Mouse (Mus musculus) midbrain, embryonic 11.5 days (tissue): Measurements from ENCODE around the gene Ankrd52. TPM values are rescaled to one million over a fixed set of nuclear protein-coding genes. Genes with fewer than 3 reads are reported as not detected.

Experiments
- ATAC-seq: fragments of 200-750 bp; cut with Nextera tagmentation; 2 replicates; pipeline ENCODE4 v1.8.0; 2017; ENCODE audit warnings: moderate TSS enrichment, moderate library complexity; ENCODE audit not compliant: low FRiP score
- DNase-seq: peaks from one replicate; pipeline ENCODE4 v3.0.0; 2015; ENCODE audit warnings: low spot score; ENCODE audit errors: missing footprints
- H3K27ac ChIP-seq: fragments of 300-500 bp; sonication (generic); 2 replicates; pipeline ENCODE4 v1.5.1; 2014; ENCODE audit warnings: low read depth, low read length
- H3K27me3 ChIP-seq: fragments of 300-500 bp; sonication (generic); 2 replicates; pipeline ENCODE4 v1.6.1; 2014; ENCODE audit warnings: mild to moderate bottlenecking, low read length, moderate library complexity, mixed read lengths; ENCODE audit not compliant: control insufficient read depth, insufficient read depth
- H3K36me3 ChIP-seq: fragments of 300-500 bp; sonication (generic); 2 replicates; pipeline ENCODE4 v1.6.1; 2014; ENCODE audit warnings: mild to moderate bottlenecking, low read length, moderate library complexity, mixed read lengths; ENCODE audit not compliant: control insufficient read depth, insufficient read depth
- H3K4me1 ChIP-seq: fragments of 300-500 bp; sonication (generic); 2 replicates; pipeline ENCODE4 v1.6.1; 2014; ENCODE audit warnings: low read length; ENCODE audit not compliant: control insufficient read depth, insufficient read depth
- H3K4me2 ChIP-seq: fragments of 300-500 bp; sonication (generic); 2 replicates; pipeline ENCODE4 v1.6.1; 2014; ENCODE audit warnings: mild to moderate bottlenecking, moderate library complexity
- H3K4me3 ChIP-seq: fragments of 300-500 bp; sonication (generic); 2 replicates; pipeline ENCODE4 v1.5.1; 2014; ENCODE audit warnings: low read depth, low read length
- H3K9ac ChIP-seq: fragments of 300-500 bp; sonication (generic); 2 replicates; pipeline ENCODE4 v1.6.1; 2014; ENCODE audit warnings: low read length
- H3K9me3 ChIP-seq: fragments of 300-500 bp; sonication (generic); 2 replicates; pipeline ENCODE4 v1.6.1; 2016; ENCODE audit warnings: low read length; ENCODE audit not compliant: control insufficient read depth
- WGBS: fragments of 180-500 bp; shearing (Covaris S2); extraction: QIAGEN DNeasy Blood & Tissue Kit; methylation state at CpG from one replicate; pipeline ENCODE4 v1.1.7; 2014; 5-methylcytosine and 5-hydroxymethylcytosine counted together
- polyA plus RNA-seq: library from polyadenylated mRNA; unstranded; fragments of >200 nt; fragmentation: Nextera tagmentation; extraction: Ambion mirVana; gene quantifications from 2 replicates; pipeline ENCODE4 v1.2.1, GENCODE M21; 2014

The Ankrd52 gene
- polyA plus RNA-seq, 1 experiment from 2014 or later, result 8.6 TPM

GRCm38 (mm10) chr10:128338948-128339347, 38.0 kb upstream of the Ankrd52 start:
- no peaks in the 10 kb centered on the region for H3K9me3 ChIP-seq
- no peaks in the 10 kb centered on the region for H3K36me3 ChIP-seq
- H3K4me2 ChIP-seq, result peak overlapping the region; percentile 91
- peak overlapping the region; percentile 98; the same call in 1 of the 2 replicates for H3K4me3 ChIP-seq
- DNase-seq (no peak), ATAC-seq (no peak)
- H3K27me3 ChIP-seq, result no peaks in the 10 kb centered on the region
- H3K9ac ChIP-seq, result peak overlapping the region; percentile 94; the same call in 1 of the 2 replicates
- WGBS, result 73% methylated on average over 2 of the region's 2 CpGs
- H3K4me1 ChIP-seq, result peaks cover 14% of the 10 kb centered on the region
- H3K27ac ChIP-seq, result no peak overlapping the region

DNA sequence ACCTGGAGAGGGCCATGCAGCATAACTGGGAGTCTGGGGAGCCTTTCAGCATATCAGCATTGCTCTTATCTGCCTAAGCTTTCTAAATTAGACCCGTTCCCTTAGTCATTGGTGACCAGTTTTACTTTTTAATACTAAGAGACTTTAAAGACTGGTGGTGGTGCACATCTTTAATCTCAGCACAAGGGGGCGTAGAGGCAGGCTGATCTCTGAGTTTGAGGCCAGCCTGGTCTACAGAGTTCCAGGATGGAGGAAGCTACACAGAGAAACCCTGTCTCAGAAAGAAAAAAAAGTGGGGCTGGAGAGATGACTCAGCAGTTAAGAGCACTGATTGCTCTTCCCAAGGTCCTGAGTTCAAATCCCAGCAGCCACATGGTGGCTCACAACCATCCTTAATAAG, 36.7 kb upstream of the Ankrd52 start:
- Histone ChIP-seq H3K36me3 (no peaks in the 10 kb centered on the region), H3K9ac (no peak overlapping the region), H3K27ac (no peak overlapping the region), H3K4me2 (no peak overlapping the region), H3K4me3 (no peak overlapping the region), H3K4me1 (peaks cover 14% of the 10 kb centered on the region), H3K9me3 (no peaks in the 10 kb centered on the region), H3K27me3 (no peaks in the 10 kb centered on the region)
- DNase-seq (no peak), ATAC-seq (no peak)
- 86% methylated on average over 2 of the region's 2 CpGs for WGBS

DNA sequence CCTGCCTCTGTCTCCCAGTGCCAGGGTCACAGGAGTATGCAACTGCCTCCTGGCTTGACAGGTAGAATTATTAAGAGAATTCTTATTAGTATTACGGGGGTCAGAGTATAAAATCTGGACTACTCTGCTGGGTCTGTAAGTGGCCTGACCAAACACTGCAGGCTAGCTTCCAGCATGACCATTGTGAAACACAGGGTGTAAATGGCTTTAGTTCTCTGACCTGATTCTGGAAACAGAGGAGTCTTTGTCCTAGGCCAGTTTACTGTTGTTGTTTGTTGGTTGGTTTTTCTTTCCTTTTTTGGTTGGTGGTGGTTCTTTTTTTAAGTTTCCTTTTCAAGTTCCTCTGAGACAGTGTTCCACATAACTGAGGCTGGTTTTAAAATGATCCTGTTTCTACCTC, 33.5 kb upstream of the Ankrd52 start:
- ATAC-seq, result no peak
- H3K27me3 ChIP-seq, result no peaks in the 10 kb centered on the region
- no peak overlapping the region for H3K9ac ChIP-seq
- H3K4me3 ChIP-seq, result no peak overlapping the region
- no peaks in the 10 kb centered on the region for H3K36me3 ChIP-seq
- WGBS, result 95% methylated on average over 1 of the region's 1 CpGs
- peaks cover 7% of the 10 kb centered on the region for H3K4me1 ChIP-seq
- H3K4me2 ChIP-seq, result no peak overlapping the region
- H3K27ac ChIP-seq, result no peak overlapping the region
- no peak for DNase-seq
- H3K9me3 ChIP-seq, result no peaks in the 10 kb centered on the region

DNA sequence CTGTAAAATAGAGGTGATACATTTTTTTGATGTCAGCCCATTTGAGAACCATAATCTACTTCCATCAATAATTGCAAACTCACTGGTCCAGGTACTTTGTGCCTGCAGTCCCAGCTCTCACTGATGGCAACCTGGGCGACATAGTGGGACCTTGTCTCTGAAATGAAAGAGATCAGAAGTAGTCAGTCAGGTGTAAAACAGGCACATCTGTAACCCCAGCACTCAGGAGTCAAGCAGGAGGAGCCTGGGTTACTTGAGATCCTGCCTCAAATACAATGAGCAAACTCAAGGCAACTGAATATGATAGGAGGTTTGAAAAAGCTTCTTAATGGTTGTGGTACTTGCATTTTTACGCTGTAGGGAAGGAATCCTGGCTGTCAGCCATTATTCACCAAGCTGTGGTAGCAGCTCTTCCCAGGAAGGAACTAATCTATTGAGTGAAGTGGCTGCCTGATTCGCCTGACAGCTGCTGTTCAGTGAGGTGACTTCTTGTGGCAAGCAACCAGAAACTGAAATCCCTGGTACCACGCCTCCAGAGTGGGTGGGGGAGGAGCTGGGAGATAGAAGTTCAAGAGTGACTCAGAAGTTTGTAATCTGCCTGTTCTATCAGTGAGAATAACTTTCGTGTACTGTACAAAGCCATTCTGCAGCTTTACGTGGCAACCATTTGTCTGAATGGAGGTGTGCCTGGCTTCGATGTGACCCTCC, 32.2 kb upstream of the Ankrd52 start:
- Histone ChIP-seq H3K27ac (no peak overlapping the region), H3K9ac (no peak overlapping the region), H3K4me2 (no peak overlapping the region), H3K27me3 (no peaks in the 10 kb centered on the region), H3K9me3 (no peaks in the 10 kb centered on the region), H3K4me3 (no peak overlapping the region), H3K4me1 (no peaks in the 10 kb centered on the region), H3K36me3 (no peaks in the 10 kb centered on the region)
- ATAC-seq (no peak), DNase-seq (no peak)
- WGBS, result 76% methylated on average over 7 of the region's 7 CpGs

DNA sequence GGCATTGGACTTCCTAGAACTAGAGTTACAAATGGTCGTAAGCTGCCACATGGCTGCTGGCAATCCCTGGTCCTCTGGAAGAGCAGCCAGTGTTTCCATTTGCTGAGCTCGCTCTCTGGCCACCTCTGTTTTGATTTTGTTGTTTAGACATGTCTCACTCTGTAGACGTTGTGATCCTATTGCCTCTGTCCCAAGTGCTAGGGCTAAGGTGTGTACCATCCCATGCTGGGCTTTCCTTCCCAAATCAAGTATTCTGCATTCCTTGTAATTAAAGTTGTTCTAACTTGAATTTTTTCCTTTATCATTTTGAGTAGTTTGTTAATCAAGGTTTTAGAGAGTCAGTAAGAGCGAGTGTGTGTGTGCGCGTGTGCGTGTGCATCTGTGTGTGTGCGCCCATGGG, 29.4 kb upstream of the Ankrd52 start:
- Histone ChIP-seq H3K4me1 (no peaks in the 10 kb centered on the region), H3K36me3 (peaks cover 5% of the 10 kb centered on the region; the same call in 1 of the 2 replicates), H3K27ac (no peak overlapping the region), H3K4me3 (no peak overlapping the region), H3K27me3 (no peaks in the 10 kb centered on the region), H3K9ac (no peak overlapping the region), H3K4me2 (no peak overlapping the region), H3K9me3 (no peaks in the 10 kb centered on the region)
- 93% methylated on average over 8 of the region's 8 CpGs for WGBS
- ATAC-seq, result no peak
- DNase-seq, result no peak

DNA sequence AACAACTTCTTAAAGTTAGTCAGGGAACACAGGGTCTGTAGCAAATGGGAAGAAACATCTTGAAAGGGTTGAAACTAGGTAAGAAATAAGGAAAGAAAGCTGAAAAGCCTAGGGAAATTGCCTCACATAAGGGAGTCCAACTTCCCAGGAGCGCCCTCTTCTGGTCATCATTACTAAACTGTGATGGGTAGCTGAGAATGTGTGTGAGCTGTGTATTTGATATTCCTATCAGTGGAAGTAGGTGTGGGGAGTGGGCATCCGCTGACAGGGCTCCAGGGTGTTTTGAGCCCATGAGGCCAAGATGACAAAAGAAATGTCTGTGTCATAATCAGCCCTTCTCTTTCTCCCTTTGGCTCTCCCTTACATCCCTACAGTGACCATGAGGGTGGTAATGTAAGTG, 18.1 kb upstream of the Ankrd52 start:
- Histone ChIP-seq H3K36me3 (peaks cover 46% of the 10 kb centered on the region), H3K9ac (no peak overlapping the region), H3K4me3 (no peak overlapping the region), H3K4me2 (no peak overlapping the region), H3K27ac (no peak overlapping the region), H3K27me3 (no peaks in the 10 kb centered on the region), H3K4me1 (no peaks in the 10 kb centered on the region), H3K9me3 (no peaks in the 10 kb centered on the region)
- DNase-seq (peak; percentile 89), ATAC-seq (no peak)
- WGBS, result 59% methylated on average over 2 of the region's 2 CpGs

- H3K9me3 ChIP-seq, result no peaks in the 10 kb centered on the region
- no peak for ATAC-seq
- no peak overlapping the region for H3K9ac ChIP-seq
- no peak overlapping the region for H3K4me2 ChIP-seq
- no peaks in the 10 kb centered on the region for H3K4me1 ChIP-seq
- H3K27me3 ChIP-seq, result no peaks in the 10 kb centered on the region
- 93% methylated on average over 6 of the region's 6 CpGs for WGBS
- H3K27ac ChIP-seq, result no peak overlapping the region
- DNase-seq, result no peak
- no peak overlapping the region for H3K4me3 ChIP-seq
- peaks cover 41% of the 10 kb centered on the region for H3K36me3 ChIP-seq
Observed at GRCm38 (mm10) chr10:128359226-128359625, 17.7 kb upstream of the Ankrd52 start.

DNA sequence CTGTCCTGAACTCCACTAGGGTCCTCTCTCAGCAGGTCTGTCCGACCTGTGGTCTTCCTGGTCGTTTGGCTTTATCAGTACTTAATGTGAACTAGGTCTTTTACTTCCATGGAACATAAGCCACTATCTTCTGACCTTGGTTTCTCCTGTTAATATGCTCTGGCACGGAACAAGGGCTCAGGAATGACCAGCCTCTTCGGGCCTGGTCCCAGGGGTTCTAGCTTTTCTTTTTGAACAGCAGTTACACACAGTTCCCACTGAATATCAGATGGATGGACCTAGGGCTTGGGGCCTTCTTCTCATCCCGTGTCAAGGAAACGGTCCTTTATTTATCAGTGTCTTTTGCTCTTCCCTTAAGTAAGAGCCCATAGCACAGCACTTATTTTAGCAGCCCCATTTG, 15.1 kb upstream of the Ankrd52 start:
- Histone ChIP-seq H3K4me1 (no peaks in the 10 kb centered on the region), H3K9ac (no peak overlapping the region), H3K9me3 (no peaks in the 10 kb centered on the region), H3K4me3 (no peak overlapping the region), H3K27ac (no peak overlapping the region), H3K27me3 (no peaks in the 10 kb centered on the region), H3K36me3 (peaks cover 36% of the 10 kb centered on the region), H3K4me2 (no peak overlapping the region)
- ATAC-seq (no peak), DNase-seq (no peak)
- 92% methylated on average over 6 of the region's 6 CpGs for WGBS

DNA sequence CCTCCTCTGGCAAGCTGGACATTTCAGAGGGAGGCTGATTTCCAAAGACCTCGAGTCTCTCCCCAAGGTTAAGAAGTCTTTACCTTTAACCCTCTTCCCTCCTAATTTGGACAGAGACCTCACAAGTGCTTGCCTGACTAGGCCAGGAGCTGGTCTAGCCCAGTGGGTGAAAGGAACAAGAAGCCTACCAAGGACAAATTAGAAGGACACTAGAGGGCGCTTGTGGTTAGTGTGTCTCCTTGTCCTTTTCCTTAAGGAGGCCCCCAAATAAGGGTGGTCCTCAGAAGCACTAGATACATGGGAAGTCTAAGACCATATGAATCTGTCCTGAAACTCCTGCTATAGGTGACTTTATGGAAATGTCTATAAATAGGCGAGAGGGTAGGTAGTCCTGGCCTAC, 14.3 kb upstream of the Ankrd52 start:
- no peak overlapping the region for H3K4me2 ChIP-seq
- no peak overlapping the region for H3K9ac ChIP-seq
- peaks cover 32% of the 10 kb centered on the region for H3K36me3 ChIP-seq
- no peaks in the 10 kb centered on the region for H3K27me3 ChIP-seq
- WGBS, result 47% methylated on average over 3 of the region's 3 CpGs
- H3K4me1 ChIP-seq, result no peaks in the 10 kb centered on the region
- no peak for ATAC-seq
- no peak overlapping the region for H3K4me3 ChIP-seq
- no peak for DNase-seq
- H3K9me3 ChIP-seq, result no peaks in the 10 kb centered on the region
- no peak overlapping the region for H3K27ac ChIP-seq
